Mouse (Mus musculus): ENCODE measurements around the gene Ceacam3.

- no peak for TF ChIP-seq POLR2A (IDR thresholded peaks at IDR 0.05; ENCODE audit: borderline replicate concordance, low read depth, low read length)
- no peak for TF ChIP-seq CTCF (IDR thresholded peaks at IDR 0.05; ENCODE audit: low read depth, low read length)
These were observed 5.6 kb downstream of the Ceacam3 start for GRCm38 (mm10) chr7:17155634-17156033.
